Mouse (Mus musculus): ENCODE measurements around the gene Sh3bp1.

GRCm38 (mm10) chr15:78855303-78855965 is 44.1 kb upstream of the Sh3bp1 start, which contains the start of gene Lgals2:
- TF ChIP-seq POLR2A (IDR thresholded peaks at IDR 0.05; ENCODE audit: control insufficient read depth in 1 of 2, insufficient read depth in 1 of 2, low read depth in 1 of 2, low read length in 2 of 2, poor library complexity in 1 of 2) (no peak), ZC3H11A (IDR thresholded peaks at IDR 0.05; ENCODE audit: low read depth, low read length) (no peak), POLR2AphosphoS2 (IDR thresholded peaks at IDR 0.05; ENCODE audit: low read length) (no peak), CTCF (IDR thresholded peaks at IDR 0.05 in 2 of 3, conservative IDR thresholded peaks at IDR 0.05 in 1 of 3; ENCODE audit: control insufficient read depth in 1 of 3, insufficient read depth in 1 of 3, low read depth in 2 of 3, low read length in 3 of 3, poor library complexity in 1 of 3, severe bottlenecking in 1 of 3) (no peak), TCF12 (IDR thresholded peaks at IDR 0.05; ENCODE audit: low read depth, low read length) (no peak), ETS1 (IDR thresholded peaks at IDR 0.05; ENCODE audit: low read depth, low read length) (no peak), JUND (IDR thresholded peaks at IDR 0.05; ENCODE audit: low read depth, low read length) (no peak), CHD2 (IDR thresholded peaks at IDR 0.05; ENCODE audit: low read length) (no peak), ZNF384 (IDR thresholded peaks at IDR 0.05; ENCODE audit: low read depth, low read length) (no peak), TBP (IDR thresholded peaks at IDR 0.05; ENCODE audit: low read depth, low read length) (no peak), GATA1 (IDR thresholded peaks at IDR 0.05; ENCODE audit: low read depth, low read length) (no peak), USF1 (IDR thresholded peaks at IDR 0.05; ENCODE audit: low read depth, low read length) (no peak), TAL1 (IDR thresholded peaks at IDR 0.05; ENCODE audit: low read length) (no peak), USF2 (IDR thresholded peaks at IDR 0.05; ENCODE audit: borderline replicate concordance in 1 of 2, insufficient read depth in 1 of 2, low read depth in 1 of 2, low read length in 2 of 2) (no peak)
